Mouse (Mus musculus): ENCODE results near the gene Stpg4.

DNA sequence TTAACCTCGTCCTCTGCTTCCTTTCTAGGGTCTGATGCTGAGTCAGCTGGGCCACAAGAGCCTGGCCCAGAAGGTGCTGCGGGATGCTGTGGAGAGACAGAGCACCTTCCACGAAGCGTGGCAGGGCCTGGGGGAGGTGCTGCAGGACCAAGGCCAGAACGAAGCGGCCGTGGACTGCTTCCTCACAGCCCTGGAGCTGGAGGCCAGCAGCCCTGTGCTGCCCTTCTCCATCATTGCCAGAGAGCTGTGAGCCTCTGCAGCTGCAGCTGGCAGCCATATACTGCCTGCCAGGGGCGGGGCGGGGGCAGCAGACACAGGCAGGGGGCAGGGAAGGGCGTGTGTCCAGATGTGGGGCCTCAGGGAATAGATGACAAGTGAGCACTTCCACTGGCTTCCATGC, 47.7 kb downstream of the Stpg4 start:
- no peak for TF ChIP-seq ZC3H11A (IDR thresholded peaks at IDR 0.05; ENCODE audit: low read depth, low read length)
- no peak for TF ChIP-seq CTCF (IDR thresholded peaks at IDR 0.05 in 2 of 3, conservative IDR thresholded peaks at IDR 0.05 in 1 of 3; ENCODE audit: control insufficient read depth in 1 of 3, insufficient read depth in 1 of 3, low read depth in 2 of 3, low read length in 3 of 3, poor library complexity in 1 of 3, severe bottlenecking in 1 of 3)
- TF ChIP-seq POLR2AphosphoS2 (IDR thresholded peaks at IDR 0.05; ENCODE audit: low read length) = no peak
- TF ChIP-seq TCF12 (IDR thresholded peaks at IDR 0.05; ENCODE audit: low read depth, low read length) = no peak
- TF ChIP-seq GATA1 (IDR thresholded peaks at IDR 0.05; ENCODE audit: low read depth, low read length) = no peak
- TF ChIP-seq POLR2A (IDR thresholded peaks at IDR 0.05; ENCODE audit: control insufficient read depth in 1 of 2, insufficient read depth in 1 of 2, low read depth in 1 of 2, low read length in 2 of 2, poor library complexity in 1 of 2) = no peak
- no peak for TF ChIP-seq EP300 (IDR thresholded peaks at IDR 0.05; ENCODE audit: low read depth in 1 of 2, low read length in 2 of 2)
- no peak for TF ChIP-seq SIN3A (IDR thresholded peaks at IDR 0.05; ENCODE audit: low read length)
- no peak for TF ChIP-seq HCFC1 (IDR thresholded peaks at IDR 0.05; ENCODE audit: low read depth, low read length)
- TF ChIP-seq CHD1 (IDR thresholded peaks at IDR 0.05; ENCODE audit: low read depth, low read length) = no peak
- no peak for TF ChIP-seq MAX (IDR thresholded peaks at IDR 0.05; ENCODE audit: low read length)
